Mouse (Mus musculus): ENCODE results near the gene Slc37a4. TPM values are rescaled to one million over a fixed set of nuclear protein-coding genes. Genes with fewer than 3 reads are reported as not detected.

The Slc37a4 gene
- polyA plus RNA-seq, 1 experiment = 54.9 TPM

GRCm38 (mm10) chr9:44378153-44378730 lies 18.4 kb upstream of the Slc37a4 start:
- Histone ChIP-seq H3K4me1 (ENCODE audit: control insufficient read depth, insufficient read depth, insufficient read length, low read length) (peaks cover 5% of the 10 kb centered on the region; the same call in 1 of the 2 replicates), H3K27ac (ENCODE audit: insufficient read depth, low read depth, low read length) (peak overlapping the region; percentile 83), H3K27me3 (ENCODE audit: control insufficient read depth, insufficient read depth, low read length) (no peaks in the 10 kb centered on the region), H3K4me3 (ENCODE audit: low read depth, low read length) (no peak overlapping the region), H3K36me3 (ENCODE audit: control insufficient read depth, insufficient read depth, low read length) (peaks cover 21% of the 10 kb centered on the region)
- 36% methylated on average over 5 of the region's 5 CpGs for WGBS
- TF ChIP-seq POLR2A (IDR thresholded peaks at IDR 0.05; ENCODE audit: low read depth, low read length) (no peak), CTCF (IDR thresholded peaks at IDR 0.05; ENCODE audit: extremely low read depth, insufficient read length, insufficient replicate concordance, low read depth, low read length) (no peak)

DNA sequence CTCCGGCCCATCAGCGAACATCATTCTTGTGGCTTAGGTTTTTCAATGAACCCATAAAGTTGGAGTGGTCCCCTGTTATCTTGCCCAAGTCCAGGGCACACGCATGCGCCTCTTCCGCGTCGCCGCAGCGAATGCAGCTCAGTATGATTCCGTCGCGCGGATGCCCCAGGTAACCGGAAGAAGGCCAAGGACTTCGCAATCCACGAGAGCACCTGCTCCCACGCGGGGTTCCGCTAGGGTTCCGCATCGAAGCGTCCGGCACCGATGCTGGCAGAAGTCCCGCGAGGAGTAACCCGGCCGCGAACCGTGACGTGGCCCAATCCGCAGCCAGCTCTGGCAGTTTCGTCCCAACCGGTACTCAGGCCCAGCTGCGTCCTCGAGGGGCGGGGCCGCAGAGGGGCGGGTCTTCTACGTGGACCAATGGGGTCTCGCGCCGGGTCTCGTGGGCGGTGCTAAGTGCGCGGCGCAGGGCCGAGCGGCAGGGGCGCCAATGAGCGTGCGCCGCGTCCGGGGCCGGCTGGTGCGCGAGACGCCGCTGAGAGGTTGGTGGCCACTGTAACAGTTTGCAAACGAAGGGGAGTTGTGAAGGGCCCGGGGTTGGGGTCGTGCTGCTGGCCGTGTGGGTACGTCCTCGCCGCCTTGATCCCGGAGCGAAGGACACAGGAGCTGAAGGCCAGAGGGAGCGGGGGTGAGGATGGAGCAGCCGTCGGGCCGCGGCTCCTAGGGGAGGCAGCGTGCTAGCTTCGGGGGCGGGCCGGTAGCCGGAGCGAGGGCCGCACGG lies 17.4 kb upstream of the Slc37a4 start, which contains the start of gene Hyou1:
Gene Hyou1, plus strand, starts transcription at position 437 of the 781 bp plus-strand sequence.
- TF ChIP-seq CTCF (IDR thresholded peaks at IDR 0.05; ENCODE audit: extremely low read depth, insufficient read length, insufficient replicate concordance, low read depth, low read length) (no peak), POLR2A (IDR thresholded peaks at IDR 0.05; ENCODE audit: low read depth, low read length) (peak; percentile 88)
- no peaks in the 10 kb centered on the region for H3K27me3 ChIP-seq (ENCODE audit: control insufficient read depth, insufficient read depth, low read length)
- peaks cover 3% of the 10 kb centered on the region; the same call in 1 of the 2 replicates for H3K4me1 ChIP-seq (ENCODE audit: control insufficient read depth, insufficient read depth, insufficient read length, low read length)
- peak within 1 kb of the TSS; percentile 83 for H3K4me3 ChIP-seq (ENCODE audit: low read depth, low read length)
- WGBS = under 1% methylated on average over 83 of the region's 83 CpGs
- peak within 1 kb of the TSS; percentile 83 for H3K27ac ChIP-seq (ENCODE audit: insufficient read depth, low read depth, low read length)
- H3K36me3 ChIP-seq (ENCODE audit: control insufficient read depth, insufficient read depth, low read length) = peaks cover 30% of the 10 kb centered on the region

- Histone ChIP-seq H3K27ac (ENCODE audit: insufficient read depth, low read depth, low read length) (peak overlapping the region; percentile 24), H3K36me3 (ENCODE audit: control insufficient read depth, insufficient read depth, low read length) (peaks cover 36% of the 10 kb centered on the region), H3K27me3 (ENCODE audit: control insufficient read depth, insufficient read depth, low read length) (no peaks in the 10 kb centered on the region), H3K4me1 (ENCODE audit: control insufficient read depth, insufficient read depth, insufficient read length, low read length) (peaks cover 3% of the 10 kb centered on the region; the same call in 1 of the 2 replicates), H3K4me3 (ENCODE audit: low read depth, low read length) (peak overlapping the region; percentile 83)
- 2% methylated on average over 15 of the region's 15 CpGs for WGBS
- no peak for TF ChIP-seq POLR2A (IDR thresholded peaks at IDR 0.05; ENCODE audit: low read depth, low read length)
- no peak for TF ChIP-seq CTCF (IDR thresholded peaks at IDR 0.05; ENCODE audit: extremely low read depth, insufficient read length, insufficient replicate concordance, low read depth, low read length)
These were observed 16.8 kb upstream of the Slc37a4 start for GRCm38 (mm10) chr9:44379862-44380261.

DNA sequence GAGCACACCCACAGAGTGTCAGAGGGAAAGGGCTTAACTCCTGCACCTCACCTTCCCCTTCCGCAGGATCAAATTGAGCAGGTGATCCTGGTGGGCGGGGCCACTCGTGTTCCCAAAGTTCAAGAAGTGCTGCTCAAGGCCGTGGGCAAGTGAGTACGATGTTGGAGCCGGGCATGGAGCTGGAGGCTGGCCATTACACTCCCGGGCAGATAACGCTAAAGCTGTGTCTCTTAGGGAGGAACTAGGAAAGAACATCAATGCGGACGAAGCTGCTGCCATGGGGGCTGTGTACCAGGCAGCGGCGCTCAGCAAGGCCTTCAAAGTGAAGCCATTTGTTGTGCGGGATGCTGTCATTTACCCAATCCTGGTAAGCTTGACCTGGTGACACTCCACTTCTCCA lies 12.1 kb upstream of the Slc37a4 start:
- Histone ChIP-seq H3K27me3 (ENCODE audit: control insufficient read depth, insufficient read depth, low read length) (no peaks in the 10 kb centered on the region), H3K27ac (ENCODE audit: insufficient read depth, low read depth, low read length) (no peak overlapping the region), H3K4me3 (ENCODE audit: low read depth, low read length) (no peak overlapping the region), H3K4me1 (ENCODE audit: control insufficient read depth, insufficient read depth, insufficient read length, low read length) (peaks cover 3% of the 10 kb centered on the region; the same call in 1 of the 2 replicates), H3K36me3 (ENCODE audit: control insufficient read depth, insufficient read depth, low read length) (peaks cover 75% of the 10 kb centered on the region)
- no peak for TF ChIP-seq POLR2A (IDR thresholded peaks at IDR 0.05; ENCODE audit: low read depth, low read length)
- no peak for TF ChIP-seq CTCF (IDR thresholded peaks at IDR 0.05; ENCODE audit: extremely low read depth, insufficient read length, insufficient replicate concordance, low read depth, low read length)
- 72% methylated on average over 13 of the region's 13 CpGs for WGBS

- H3K4me3 ChIP-seq (ENCODE audit: low read depth, low read length) = no peak overlapping the region
- no peak for TF ChIP-seq CTCF (IDR thresholded peaks at IDR 0.05; ENCODE audit: extremely low read depth, insufficient read length, insufficient replicate concordance, low read depth, low read length)
- TF ChIP-seq POLR2A (IDR thresholded peaks at IDR 0.05; ENCODE audit: low read depth, low read length) = no peak
- H3K27ac ChIP-seq (ENCODE audit: insufficient read depth, low read depth, low read length) = no peak overlapping the region
- H3K4me1 ChIP-seq (ENCODE audit: control insufficient read depth, insufficient read depth, insufficient read length, low read length) = no peaks in the 10 kb centered on the region
- WGBS = 44% methylated on average over 3 of the region's 3 CpGs
- H3K27me3 ChIP-seq (ENCODE audit: control insufficient read depth, insufficient read depth, low read length) = no peaks in the 10 kb centered on the region
- peaks cover 82% of the 10 kb centered on the region for H3K36me3 ChIP-seq (ENCODE audit: control insufficient read depth, insufficient read depth, low read length)
These were observed 9.4 kb upstream of the Slc37a4 start for GRCm38 (mm10) chr9:44387221-44387620.

DNA sequence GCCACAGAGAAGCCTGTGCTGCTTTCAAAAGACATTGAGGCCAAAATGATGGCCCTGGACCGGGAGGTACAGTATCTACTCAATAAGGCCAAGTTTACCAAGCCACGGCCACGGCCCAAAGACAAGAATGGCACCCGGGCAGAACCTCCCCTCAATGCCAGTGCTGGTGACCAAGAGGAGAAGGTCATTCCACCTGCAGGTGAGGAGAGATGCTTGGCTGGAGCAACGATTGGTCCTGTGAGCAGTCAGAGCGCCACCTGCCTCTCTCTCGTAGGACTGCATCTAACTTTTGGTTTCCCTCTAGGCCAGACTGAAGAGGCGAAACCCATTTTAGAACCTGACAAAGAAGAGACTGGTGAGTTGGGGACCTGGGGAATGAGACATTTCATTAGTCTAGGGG lies 7.4 kb upstream of the Slc37a4 start:
- Histone ChIP-seq H3K4me3 (ENCODE audit: low read depth, low read length) (no peak overlapping the region), H3K4me1 (ENCODE audit: control insufficient read depth, insufficient read depth, insufficient read length, low read length) (no peaks in the 10 kb centered on the region), H3K27me3 (ENCODE audit: control insufficient read depth, insufficient read depth, low read length) (no peaks in the 10 kb centered on the region), H3K27ac (ENCODE audit: insufficient read depth, low read depth, low read length) (no peak overlapping the region), H3K36me3 (ENCODE audit: control insufficient read depth, insufficient read depth, low read length) (peaks cover 65% of the 10 kb centered on the region)
- TF ChIP-seq CTCF (IDR thresholded peaks at IDR 0.05; ENCODE audit: extremely low read depth, insufficient read length, insufficient replicate concordance, low read depth, low read length) (peak; percentile 70; the same call in 1 of the 2 replicates), POLR2A (IDR thresholded peaks at IDR 0.05; ENCODE audit: low read depth, low read length) (no peak)
- WGBS = 48% methylated on average over 8 of the region's 8 CpGs

GRCm38 (mm10) chr9:44391466-44391865 lies 5.2 kb upstream of the Slc37a4 start:
- Histone ChIP-seq H3K27ac (ENCODE audit: insufficient read depth, low read depth, low read length) (no peak overlapping the region), H3K27me3 (ENCODE audit: control insufficient read depth, insufficient read depth, low read length) (no peaks in the 10 kb centered on the region), H3K4me1 (ENCODE audit: control insufficient read depth, insufficient read depth, insufficient read length, low read length) (peaks cover 4% of the 10 kb centered on the region; the same call in 1 of the 2 replicates), H3K36me3 (ENCODE audit: control insufficient read depth, insufficient read depth, low read length) (peaks cover 46% of the 10 kb centered on the region), H3K4me3 (ENCODE audit: low read depth, low read length) (no peak overlapping the region)
- TF ChIP-seq CTCF (IDR thresholded peaks at IDR 0.05; ENCODE audit: extremely low read depth, insufficient read length, insufficient replicate concordance, low read depth, low read length) (peak; percentile 74; the same call in 1 of the 2 replicates), POLR2A (IDR thresholded peaks at IDR 0.05; ENCODE audit: low read depth, low read length) (no peak)
- 24% methylated on average over 4 of the region's 4 CpGs for WGBS
